Mouse (Mus musculus): ENCODE results near the gene Hoxc8. TPM values are rescaled to one million over a fixed set of nuclear protein-coding genes. Genes with fewer than 3 reads are reported as not detected.

Gene Hoxc8
- polyA plus RNA-seq, 1 experiment from 2014 or later, result not detected

- no peak for ATAC-seq (ENCODE audit: insufficient number of reproducible peaks, low FRiP score, low TSS enrichment, low read depth)
- Histone ChIP-seq H3K9ac (no peak overlapping the region), H3K9me3 (replicated peaks) (no peaks in the 10 kb centered on the region), H3K4me3 (replicated peaks) (no peak overlapping the region), H3K27me3 (peaks cover 96% of the 10 kb centered on the region), H3K36me3 (no peaks in the 10 kb centered on the region), H3K4me2 (replicated peaks) (no peak overlapping the region), H3K4me1 (0 out of 2 replicates have a peak, but pooled peaks cover 7% of the 10 kb centered on the region), H3K27ac (replicated peaks) (no peak overlapping the region)
- WGBS, result 4% methylated on average over 8 of the region's 8 CpGs
Measured at GRCm38 (mm10) chr15:103030142-103030541, 39.7 kb downstream of the Hoxc8 start.

GRCm38 (mm10) chr15:103032167-103032566 lies 41.8 kb downstream of the Hoxc8 start:
- 0 out of 2 replicates have a peak, but pooled peaks cover 7% of the 10 kb centered on the region for H3K4me1 ChIP-seq
- H3K9ac ChIP-seq, result no peak overlapping the region
- H3K27me3 ChIP-seq, result peaks cover 97% of the 10 kb centered on the region
- ATAC-seq (ENCODE audit: insufficient number of reproducible peaks, low FRiP score, low TSS enrichment, low read depth), result no peak
- 0% methylated on average over 1 of the region's 3 CpGs for WGBS
- H3K36me3 ChIP-seq, result no peaks in the 10 kb centered on the region
- H3K4me3 ChIP-seq (replicated peaks), result no peak overlapping the region
- H3K4me2 ChIP-seq (replicated peaks), result no peak overlapping the region
- no peak overlapping the region for H3K27ac ChIP-seq (replicated peaks)
- no peaks in the 10 kb centered on the region for H3K9me3 ChIP-seq (replicated peaks)

GRCm38 (mm10) chr15:103032646-103033575 lies 42.5 kb downstream of the Hoxc8 start:
- 3% methylated on average over 26 of the region's 26 CpGs for WGBS
- no peak overlapping the region for H3K4me2 ChIP-seq (replicated peaks)
- no peak for ATAC-seq (ENCODE audit: insufficient number of reproducible peaks, low FRiP score, low TSS enrichment, low read depth)

GRCm38 (mm10) chr15:103034043-103034806 lies 43.8 kb downstream of the Hoxc8 start:
- H3K9me3 ChIP-seq (replicated peaks), result no peaks in the 10 kb centered on the region
- WGBS, result under 1% methylated on average over 24 of the region's 24 CpGs
- H3K36me3 ChIP-seq, result no peaks in the 10 kb centered on the region
- H3K27ac ChIP-seq (replicated peaks), result no peak overlapping the region
- H3K4me3 ChIP-seq (replicated peaks), result peak overlapping the region; percentile 24
- H3K27me3 ChIP-seq, result peaks cover 97% of the 10 kb centered on the region
- H3K4me1 ChIP-seq, result 0 out of 2 replicates have a peak, but pooled peaks cover 7% of the 10 kb centered on the region
- peak overlapping the region; percentile 27 for H3K4me2 ChIP-seq (replicated peaks)
- H3K9ac ChIP-seq, result no peak overlapping the region
- no peak for ATAC-seq (ENCODE audit: insufficient number of reproducible peaks, low FRiP score, low TSS enrichment, low read depth)

More at GRCm38 (mm10) chr15:103032646-103033575, 42.5 kb downstream of the Hoxc8 start:
- H3K4me3 ChIP-seq (replicated peaks), result no peak overlapping the region
- H3K9ac ChIP-seq, result no peak overlapping the region
- H3K36me3 ChIP-seq, result no peaks in the 10 kb centered on the region
- H3K27me3 ChIP-seq, result peaks cover 97% of the 10 kb centered on the region
- no peaks in the 10 kb centered on the region for H3K9me3 ChIP-seq (replicated peaks)
- H3K4me1 ChIP-seq, result 0 out of 2 replicates have a peak, but pooled peaks cover 7% of the 10 kb centered on the region
- H3K27ac ChIP-seq (replicated peaks), result no peak overlapping the region

GRCm38 (mm10) chr15:103034807-103035547 lies 44.6 kb downstream of the Hoxc8 start:
- Histone ChIP-seq H3K4me2 (replicated peaks) (peak overlapping the region; percentile 27), H3K27ac (replicated peaks) (no peak overlapping the region), H3K4me1 (0 out of 2 replicates have a peak, but pooled peaks cover 7% of the 10 kb centered on the region), H3K9me3 (replicated peaks) (no peaks in the 10 kb centered on the region), H3K27me3 (peaks cover 97% of the 10 kb centered on the region), H3K9ac (no peak overlapping the region), H3K4me3 (replicated peaks) (peak overlapping the region; percentile 24), H3K36me3 (no peaks in the 10 kb centered on the region)
- ATAC-seq (ENCODE audit: insufficient number of reproducible peaks, low FRiP score, low TSS enrichment, low read depth), result no peak
- WGBS, result under 1% methylated on average over 34 of the region's 34 CpGs

- Histone ChIP-seq H3K9me3 (replicated peaks) (no peaks in the 10 kb centered on the region), H3K4me1 (0 out of 2 replicates have a peak, but pooled peaks cover 7% of the 10 kb centered on the region), H3K27ac (replicated peaks) (no peak overlapping the region), H3K36me3 (no peaks in the 10 kb centered on the region), H3K9ac (no peak overlapping the region), H3K27me3 (peaks cover 97% of the 10 kb centered on the region), H3K4me2 (replicated peaks) (no peak overlapping the region), H3K4me3 (replicated peaks) (0 out of 2 replicates have a peak overlapping the region, but pooled peaks have one; percentile 24)
- ATAC-seq (ENCODE audit: insufficient number of reproducible peaks, low FRiP score, low TSS enrichment, low read depth), result no peak
- under 1% methylated on average over 14 of the region's 14 CpGs for WGBS
Measured at GRCm38 (mm10) chr15:103035548-103035881, 45.1 kb downstream of the Hoxc8 start.

GRCm38 (mm10) chr15:103037579-103037978 lies 47.2 kb downstream of the Hoxc8 start:
- peaks cover 99% of the 10 kb centered on the region for H3K27me3 ChIP-seq
- H3K36me3 ChIP-seq, result no peaks in the 10 kb centered on the region
- H3K9me3 ChIP-seq (replicated peaks), result no peaks in the 10 kb centered on the region
- no peak overlapping the region for H3K4me3 ChIP-seq (replicated peaks)
- ATAC-seq (ENCODE audit: insufficient number of reproducible peaks, low FRiP score, low TSS enrichment, low read depth), result no peak
- no peak overlapping the region for H3K4me2 ChIP-seq (replicated peaks)
- no peak overlapping the region for H3K9ac ChIP-seq
- WGBS, result 26% methylated on average over 1 of the region's 1 CpGs
- H3K4me1 ChIP-seq, result peaks cover 10% of the 10 kb centered on the region; the same call in 1 of the 2 replicates
- no peak overlapping the region for H3K27ac ChIP-seq (replicated peaks)

GRCm38 (mm10) chr15:103038701-103039480 lies 48.5 kb downstream of the Hoxc8 start:
- Histone ChIP-seq H3K4me3 (replicated peaks) (no peak overlapping the region), H3K4me1 (peaks cover 10% of the 10 kb centered on the region; the same call in 1 of the 2 replicates), H3K4me2 (replicated peaks) (no peak overlapping the region), H3K9ac (no peak overlapping the region), H3K27ac (replicated peaks) (no peak overlapping the region), H3K27me3 (peaks cover 100% of the 10 kb centered on the region), H3K36me3 (no peaks in the 10 kb centered on the region), H3K9me3 (replicated peaks) (no peaks in the 10 kb centered on the region)
- 15% methylated on average over 10 of the region's 10 CpGs for WGBS
- ATAC-seq (ENCODE audit: insufficient number of reproducible peaks, low FRiP score, low TSS enrichment, low read depth), result no peak

GRCm38 (mm10) chr15:103039609-103040008 lies 49.2 kb downstream of the Hoxc8 start:
- 11% methylated on average over 3 of the region's 3 CpGs for WGBS
- ATAC-seq (ENCODE audit: insufficient number of reproducible peaks, low FRiP score, low TSS enrichment, low read depth), result no peak

GRCm38 (mm10) chr15:103040601-103041000 lies 50.2 kb downstream of the Hoxc8 start:
- Histone ChIP-seq H3K9ac (no peak overlapping the region), H3K4me2 (replicated peaks) (no peak overlapping the region), H3K27ac (replicated peaks) (no peak overlapping the region), H3K36me3 (no peaks in the 10 kb centered on the region), H3K4me1 (peaks cover 3% of the 10 kb centered on the region; the same call in 1 of the 2 replicates), H3K4me3 (replicated peaks) (no peak overlapping the region), H3K9me3 (replicated peaks) (no peaks in the 10 kb centered on the region), H3K27me3 (peaks cover 100% of the 10 kb centered on the region)
- 10% methylated on average over 12 of the region's 12 CpGs for WGBS
- ATAC-seq (ENCODE audit: insufficient number of reproducible peaks, low FRiP score, low TSS enrichment, low read depth), result no peak

More at GRCm38 (mm10) chr15:103039609-103040008, 49.2 kb downstream of the Hoxc8 start:
- H3K36me3 ChIP-seq, result no peaks in the 10 kb centered on the region
- H3K4me1 ChIP-seq, result peaks cover 6% of the 10 kb centered on the region; the same call in 1 of the 2 replicates
- no peak overlapping the region for H3K9ac ChIP-seq
- H3K27ac ChIP-seq (replicated peaks), result no peak overlapping the region
- no peaks in the 10 kb centered on the region for H3K9me3 ChIP-seq (replicated peaks)
- peaks cover 100% of the 10 kb centered on the region for H3K27me3 ChIP-seq
- no peak overlapping the region for H3K4me3 ChIP-seq (replicated peaks)
- H3K4me2 ChIP-seq (replicated peaks), result no peak overlapping the region

Measured in embryonic facial prominence, embryonic 15.5 days (tissue).